Comparison of ENCODE assay signal across 9 mouse cellular contexts in genomic region chr2:152410971-152411371, GRCm38 (mm10). TPM values are rescaled to one million over a fixed set of nuclear protein-coding genes. Genes with fewer than 3 reads are reported as not detected.
A peak's percentile ranks its signal among the peaks of the same experiment; 100 is the strongest.
DNase-seq lines count a peak whose midpoint lies in the region; ATAC-seq and TF ChIP-seq lines count a peak whose summit lies in the region.
"Had no signal": no experiment of that assay in that cellular context is flagged by ENCODE, and none has a peak within 500 bp of the region (broad histone marks: within the 10 kb centered on the region; RNA-seq: fewer than 3 reads in every experiment).

No protein-coding gene starts in this region.

- H3K4me1 ChIP-seq in forebrain, embryonic 13.5 days = peaks cover 44% of the 10 kb centered on the region
- H3K4me1 ChIP-seq in heart, postnatal 0 days (ENCODE audit: control insufficient read depth, insufficient read depth) = peaks cover 32% of the 10 kb centered on the region
- H3K4me1 ChIP-seq in liver, embryonic 14.5 days (replicated peaks; ENCODE audit: control insufficient read depth in 2 of 2, insufficient read depth in 2 of 2, low read length in 1 of 2) = peaks cover 22 to 31% of the 10 kb centered on the region in 2 experiments
- H3K4me1 ChIP-seq in neural tube, embryonic 15.5 days = peaks cover 58% of the 10 kb centered on the region

- H3K27me3 ChIP-seq in forebrain, embryonic 13.5 days = no peaks in the 10 kb centered on the region
- H3K27me3 ChIP-seq in heart, postnatal 0 days (ENCODE audit: control insufficient read depth, insufficient read depth, low read length) = no peaks in the 10 kb centered on the region
- no peaks in the 10 kb centered on the region for H3K27me3 ChIP-seq in liver, embryonic 14.5 days (ENCODE audit: control insufficient read depth, insufficient read depth, low read length)
- no peaks in the 10 kb centered on the region for H3K27me3 ChIP-seq in neural tube, embryonic 15.5 days (replicated peaks)

- peak; percentile 67 for ATAC-seq in forebrain, embryonic 13.5 days
- peak; percentile 45 for ATAC-seq in heart, postnatal 0 days (ENCODE audit: insufficient read depth, low read depth)
- ATAC-seq in liver, embryonic 14.5 days (ENCODE audit: insufficient read depth) = no peak
- peak; percentile 25 for ATAC-seq in neural tube, embryonic 15.5 days (ENCODE audit: low FRiP score)

- 0% methylated on average over 15 of the region's 15 CpGs for WGBS in forebrain, embryonic 13.5 days
- WGBS in heart, postnatal 0 days = 1% methylated on average over 15 of the region's 15 CpGs
- 8% methylated on average over 15 of the region's 15 CpGs for WGBS in liver, embryonic 14.5 days (ENCODE audit: insufficient replicate concordance)
- WGBS in neural tube, embryonic 15.5 days = 3% methylated on average over 15 of the region's 15 CpGs

- TF ChIP-seq EP300 in heart, postnatal 0 days (IDR thresholded peaks at IDR 0.05; ENCODE audit: low read depth) = peak; percentile 83
- no peak for TF ChIP-seq EP300 in liver, embryonic 14.5 days (IDR thresholded peaks at IDR 0.05; ENCODE audit: low read depth)

- peak overlapping the region; percentile 76 for H3K4me3 ChIP-seq in forebrain, embryonic 13.5 days
- peak overlapping the region; percentile 23 for H3K4me3 ChIP-seq in heart, postnatal 0 days (ENCODE audit: low read depth, low read length)
- H3K4me3 ChIP-seq in liver, embryonic 14.5 days (ENCODE audit: insufficient read depth in 1 of 2, low read depth in 2 of 2, low read length in 2 of 2) = peak overlapping the region; percentile 4 to 20; a peak in 2 of 4 replicates
- peak overlapping the region; percentile 86 for H3K4me3 ChIP-seq in neural tube, embryonic 15.5 days (replicated peaks)

- peak; percentile 99 for DNase-seq in heart, adult 11 months
- no peak for DNase-seq in heart, adult 8-10 months (ENCODE audit: low spot score)
- DNase-seq in heart, postnatal 0 days (ENCODE audit: low spot score) = peak; percentile 92
- DNase-seq in kidney, postnatal 25 days = peak; percentile 90 to 92
- no peak for DNase-seq in liver, embryonic 14.5 days (ENCODE audit: low read depth in 3 of 3, low spot score in 3 of 3)
- DNase-seq in yolk sac, embryonic 10.5 days (ENCODE audit: low spot score) = peak; percentile 95

- H3K27ac ChIP-seq in forebrain, embryonic 13.5 days = peak overlapping the region; percentile 98
- H3K27ac ChIP-seq in heart, postnatal 0 days (ENCODE audit: low read depth) = peak overlapping the region; percentile 86
- no peak overlapping the region for H3K27ac ChIP-seq in liver, embryonic 14.5 days
- peak overlapping the region; percentile 98 for H3K27ac ChIP-seq in neural tube, embryonic 15.5 days (replicated peaks)

- TF ChIP-seq CTCF in heart, postnatal 0 days (IDR thresholded peaks at IDR 0.05; ENCODE audit: low read depth) = no peak
- no peak for TF ChIP-seq CTCF in liver, embryonic 14.5 days (IDR thresholded peaks at IDR 0.05; ENCODE audit: low read depth)

- no peaks in the 10 kb centered on the region for H3K36me3 ChIP-seq in forebrain, embryonic 13.5 days (ENCODE audit: poor library complexity, severe bottlenecking)
- no peaks in the 10 kb centered on the region for H3K36me3 ChIP-seq in heart, postnatal 0 days (replicated peaks; ENCODE audit: control insufficient read depth, insufficient read depth, low read length)
- H3K36me3 ChIP-seq in liver, embryonic 14.5 days (replicated peaks; ENCODE audit: control insufficient read depth, insufficient read depth, low read depth) = peaks cover 5% of the 10 kb centered on the region; the same call in 1 of the 2 replicates
- H3K36me3 ChIP-seq in neural tube, embryonic 15.5 days = no peaks in the 10 kb centered on the region

- peak overlapping the region; percentile 99 for H3K9ac ChIP-seq in forebrain, embryonic 13.5 days
- no peak overlapping the region; the same call in 1 of the 2 replicates for H3K9ac ChIP-seq in heart, postnatal 0 days (replicated peaks; ENCODE audit: low read depth, low read length)
- H3K9ac ChIP-seq in liver, embryonic 14.5 days (replicated peaks) = peak overlapping the region; percentile 18
- peak overlapping the region; percentile 46 for H3K9ac ChIP-seq in neural tube, embryonic 15.5 days (replicated peaks)

- peaks cover 3% of the 10 kb centered on the region for H3K9me3 ChIP-seq in forebrain, embryonic 13.5 days (replicated peaks)
- H3K9me3 ChIP-seq in heart, postnatal 0 days (replicated peaks; ENCODE audit: control insufficient read depth, low read length) = no peaks in the 10 kb centered on the region
- no peaks in the 10 kb centered on the region for H3K9me3 ChIP-seq in liver, embryonic 14.5 days (ENCODE audit: control insufficient read depth, low read length)
- H3K9me3 ChIP-seq in neural tube, embryonic 15.5 days (replicated peaks) = no peaks in the 10 kb centered on the region

- H3K4me2 ChIP-seq in forebrain, embryonic 13.5 days = peak overlapping the region; percentile 94
- peak overlapping the region; percentile 82 for H3K4me2 ChIP-seq in heart, postnatal 0 days (ENCODE audit: low read depth, low read length)
- H3K4me2 ChIP-seq in liver, embryonic 14.5 days (ENCODE audit: low read depth) = peak overlapping the region; percentile 90
- peak overlapping the region; percentile 91 for H3K4me2 ChIP-seq in neural tube, embryonic 15.5 days

RNA-seq across cellular contexts. Expression of gene Zcchc3, which starts 3.9 kb away (rescaled TPM):
- 1 to 10 TPM; 5.8 to 7.6 (median 6.4) TPM for total RNA-seq in heart, adult 8-10 months (2022)
- polyA plus RNA-seq in forebrain, embryonic 13.5 days (2015; fragmentation: Nextera tagmentation; extraction: Ambion mirVana) = 25.3 and 25.9 TPM in 2 replicates
- total RNA-seq in heart, postnatal 0 days (2014; rRNA removed; ENCODE audit: low replicate concordance) = 21.1 and 27.2 TPM in 2 replicates
- 18.3 and 20.6 TPM in 2 replicates for polyA plus RNA-seq in heart, postnatal 0 days (2015; fragmentation: Nextera tagmentation; extraction: Ambion mirVana)
- 7.6 and 9.1 TPM in 2 replicates for polyA plus RNA-seq in liver, embryonic 14.5 days (2012; rRNA removed)
- polyA plus RNA-seq in liver, embryonic 14.5 days (2014; fragmentation: Nextera tagmentation; extraction: Ambion mirVana) = 8.7 and 10.7 TPM in 2 replicates
- 17.5 and 18.7 TPM in 2 replicates for polyA plus RNA-seq in neural tube, embryonic 15.5 days (2015; fragmentation: Nextera tagmentation; extraction: Ambion mirVana)
- polyA plus RNA-seq: C2C12 had no signal

RNA-seq across cellular contexts. Expression of gene 6820408C15Rik, which starts 4.4 kb away (rescaled TPM):
- 1 to 10 TPM; 1.5 to 2.9 (median 2.3) TPM for total RNA-seq in heart, adult 8-10 months (2022)
- 1.6 and 2.6 TPM in 2 replicates for polyA plus RNA-seq in forebrain, embryonic 13.5 days (2015; fragmentation: Nextera tagmentation; extraction: Ambion mirVana)
- total RNA-seq in heart, postnatal 0 days (2014; rRNA removed; ENCODE audit: low replicate concordance) = 0.15 and 1.7 TPM in 2 replicates
- 5.4 and 5.6 TPM in 2 replicates for polyA plus RNA-seq in heart, postnatal 0 days (2015; fragmentation: Nextera tagmentation; extraction: Ambion mirVana)
- polyA plus RNA-seq in liver, embryonic 14.5 days (2012; rRNA removed) = 0.15 and 0.19 TPM in 2 replicates
- polyA plus RNA-seq in liver, embryonic 14.5 days (2014; fragmentation: Nextera tagmentation; extraction: Ambion mirVana) = 0.11 and 0.23 TPM in 2 replicates
- polyA plus RNA-seq in neural tube, embryonic 15.5 days (2015; fragmentation: Nextera tagmentation; extraction: Ambion mirVana) = 1.2 and 1.5 TPM in 2 replicates

RNA-seq across cellular contexts. Expression of gene Sox12, which starts 13.1 kb away (rescaled TPM):
- 1 to 10 TPM; 5.5 to 8.5 (median 7.0) TPM for total RNA-seq in heart, adult 8-10 months (2022)
- polyA plus RNA-seq in forebrain, embryonic 13.5 days (2015; fragmentation: Nextera tagmentation; extraction: Ambion mirVana) = 15.8 and 17.6 TPM in 2 replicates
- total RNA-seq in heart, postnatal 0 days (2014; rRNA removed; ENCODE audit: low replicate concordance) = 19.9 and 30.0 TPM in 2 replicates
- polyA plus RNA-seq in heart, postnatal 0 days (2015; fragmentation: Nextera tagmentation; extraction: Ambion mirVana) = 5.0 and 5.5 TPM in 2 replicates
- 4.4 TPM in 2 replicates for polyA plus RNA-seq in liver, embryonic 14.5 days (2012; rRNA removed)
- polyA plus RNA-seq in liver, embryonic 14.5 days (2014; fragmentation: Nextera tagmentation; extraction: Ambion mirVana) = 1.4 and 1.9 TPM in 2 replicates
- polyA plus RNA-seq in neural tube, embryonic 15.5 days (2015; fragmentation: Nextera tagmentation; extraction: Ambion mirVana) = 10.1 and 12.1 TPM in 2 replicates

RNA-seq across cellular contexts. Expression of gene Nrsn2, which starts 34.5 kb away (rescaled TPM):
- not detected for total RNA-seq in heart, adult 8-10 months (2022)
- polyA plus RNA-seq in forebrain, embryonic 13.5 days (2015; fragmentation: Nextera tagmentation; extraction: Ambion mirVana) = 11.8 and 16.4 TPM in 2 replicates
- total RNA-seq in heart, postnatal 0 days (2014; rRNA removed; ENCODE audit: low replicate concordance) = not detected in 2 replicates
- 0.12 and 0.33 TPM in 2 replicates for polyA plus RNA-seq in heart, postnatal 0 days (2015; fragmentation: Nextera tagmentation; extraction: Ambion mirVana)
- polyA plus RNA-seq in liver, embryonic 14.5 days (2012; rRNA removed) = not detected in 2 replicates
- not detected in 2 replicates for polyA plus RNA-seq in liver, embryonic 14.5 days (2014; fragmentation: Nextera tagmentation; extraction: Ambion mirVana)
- polyA plus RNA-seq in neural tube, embryonic 15.5 days (2015; fragmentation: Nextera tagmentation; extraction: Ambion mirVana) = 50.9 and 60.3 TPM in 2 replicates
- polyA plus RNA-seq: C2C12 had no signal

RNA-seq across cellular contexts. Expression of gene Defb23, which starts 53.4 kb away (rescaled TPM):
- not detected for total RNA-seq in heart, adult 8-10 months (2022)
- polyA plus RNA-seq in forebrain, embryonic 13.5 days (2015; fragmentation: Nextera tagmentation; extraction: Ambion mirVana) = not detected in 2 replicates
- not detected in 2 replicates for total RNA-seq in heart, postnatal 0 days (2014; rRNA removed; ENCODE audit: low replicate concordance)
- polyA plus RNA-seq in heart, postnatal 0 days (2015; fragmentation: Nextera tagmentation; extraction: Ambion mirVana) = not detected in 2 replicates
- not detected in 2 replicates for polyA plus RNA-seq in liver, embryonic 14.5 days (2012; rRNA removed)
- polyA plus RNA-seq in liver, embryonic 14.5 days (2014; fragmentation: Nextera tagmentation; extraction: Ambion mirVana) = not detected in 2 replicates
- not detected in 2 replicates for polyA plus RNA-seq in neural tube, embryonic 15.5 days (2015; fragmentation: Nextera tagmentation; extraction: Ambion mirVana)
- polyA plus RNA-seq: C2C12 had no signal

Comparison
In these comparisons a context has a peak if more than half of its experiments do, and no peak if none do; other contexts are left out.
1. DNase-seq: peak in heart, adult 11 months (single experiment), heart, postnatal 0 days (single experiment), kidney, postnatal 25 days (2 of 2) and yolk sac, embryonic 10.5 days (single experiment); none in heart, adult 8-10 months (single experiment) and liver, embryonic 14.5 days (0 of 3).
2. H3K4me3 ChIP-seq: peak in every context shown above with its lines; median percentile 86 in neural tube, embryonic 15.5 days; 76 in forebrain, embryonic 13.5 days; 23 in heart, postnatal 0 days; 12 in liver, embryonic 14.5 days.
3. Peak in every context shown above with its lines, with median percentiles within 50 percentile points of each other: H3K4me2 ChIP-seq.